Mouse (Mus musculus) common myeloid progenitor, adult 5-6 weeks (primary cell): ENCODE data around the gene Ttll8. TPM values are rescaled to one million over a fixed set of nuclear protein-coding genes. Genes with fewer than 3 reads are reported as not detected.

Source experiments
- ATAC-seq: replicated peaks from 2 replicates; pipeline ENCODE4 v1.8.0; 2016; ENCODE audit warnings: low read depth, mild to moderate bottlenecking, moderate TSS enrichment, inconsistent platforms; ENCODE audit not compliant: poor library complexity, severe bottlenecking
- total RNA-seq: library from RNA; stranded (forward); fragments of 200-1000, 187-1606 nt; gene quantifications from 2 replicates; pipeline ENCODE4 v1.2.3, GENCODE M21; 2017

The Ttll8 gene
- total RNA-seq, 1 experiment from 2014 or later, result not detected

GRCm38 (mm10) chr15:88848661-88849060 is 105.6 kb downstream of the Ttll8 start:
- ATAC-seq, result no peak

- ATAC-seq, result no peak
Observed at GRCm38 (mm10) chr15:88844966-88845365, 109.3 kb downstream of the Ttll8 start.

GRCm38 (mm10) chr15:88843486-88844097 is 110.6 kb downstream of the Ttll8 start:
- ATAC-seq, result peak; percentile 36; the same call in 1 of the 2 replicates

GRCm38 (mm10) chr15:88842300-88842673 is 111.9 kb downstream of the Ttll8 start:
- ATAC-seq, result no peak

GRCm38 (mm10) chr15:88841580-88842299 is 112.5 kb downstream of the Ttll8 start:
- no peak for ATAC-seq

- ATAC-seq, result no peak
Observed at GRCm38 (mm10) chr15:88841160-88841559, 113.1 kb downstream of the Ttll8 start.

Other genes starting within 250 kb of the Ttll8 start
- gene Brd1, start 220.2 kb downstream of the Ttll8 start, total RNA-seq, result 59.4 and 63.7 TPM in 2 replicates
- 44.2 and 56.9 TPM in 2 replicates for gene Zbed4, start 202.8 kb downstream of the Ttll8 start, total RNA-seq
- 1.8 and 5.0 TPM in 2 replicates for gene Alg12, start 135.1 kb downstream of the Ttll8 start, total RNA-seq
- 55.5 and 67.1 TPM in 2 replicates for gene Creld2, start 134.8 kb downstream of the Ttll8 start, total RNA-seq
- 11.9 and 12.3 TPM in 2 replicates for gene Pim3, start 92.2 kb downstream of the Ttll8 start, total RNA-seq
- not detected in 2 replicates for gene Mlc1, start 24.6 kb upstream of the Ttll8 start, total RNA-seq
- gene Mov10l1, start 28.5 kb upstream of the Ttll8 start, total RNA-seq, result not detected in 2 replicates
- 0.37 TPM in 1 of 2 replicates, not detected in the other for gene Panx2, start 105.3 kb upstream of the Ttll8 start, total RNA-seq
- gene Trabd, start 120.7 kb upstream of the Ttll8 start, total RNA-seq, result 16.5 and 20.5 TPM in 2 replicates
- gene Selenoo, start 134.7 kb upstream of the Ttll8 start, total RNA-seq, result 11.2 and 14.2 TPM in 2 replicates
- gene Tubgcp6, start 168.7 kb upstream of the Ttll8 start, total RNA-seq, result 14.6 and 21.7 TPM in 2 replicates
- 15.7 and 18.0 TPM in 2 replicates for gene Hdac10, start 174.3 kb upstream of the Ttll8 start, total RNA-seq
- gene Mapk12, start 186.3 kb upstream of the Ttll8 start, total RNA-seq, result not detected in 2 replicates
- gene Mapk11, start 195.2 kb upstream of the Ttll8 start, total RNA-seq, result 0.50 and 0.73 TPM in 2 replicates
- gene Plxnb2, start 226.4 kb upstream of the Ttll8 start, total RNA-seq, result 20.2 and 29.2 TPM in 2 replicates
- gene Dennd6b, start 242.1 kb upstream of the Ttll8 start, total RNA-seq, result 1.6 and 2.3 TPM in 2 replicates